Mouse (Mus musculus) hindbrain, embryonic 11.5 days (tissue): ENCODE data around the gene Zmynd11. TPM values are rescaled to one million over a fixed set of nuclear protein-coding genes. Genes with fewer than 3 reads are reported as not detected.

Experiments used
- ATAC-seq: fragments of 200-750 bp; cut with Nextera tagmentation; 2 replicates; pipeline ENCODE4 v1.8.0; 2017; ENCODE audit warnings: mild to moderate bottlenecking, moderate TSS enrichment, moderate library complexity; ENCODE audit not compliant: low FRiP score
- DNase-seq: peaks from one replicate; pipeline ENCODE4 v3.0.0-alpha.2; 2015; ENCODE audit warnings: low spot score
- H3K27ac ChIP-seq: fragments of 300-500 bp; sonication (generic); 2 replicates; pipeline ENCODE4 v1.5.1; 2014; ENCODE audit warnings: mild to moderate bottlenecking, low read depth, low read length
- H3K27me3 ChIP-seq: fragments of 300-500 bp; sonication (generic); 2 replicates; pipeline ENCODE4 v1.6.1; 2014; ENCODE audit warnings: mild to moderate bottlenecking, low read length, moderate library complexity, mixed read lengths; ENCODE audit not compliant: control insufficient read depth, insufficient read depth
- H3K36me3 ChIP-seq: fragments of 300-500 bp; sonication (generic); 2 replicates; pipeline ENCODE4 v1.6.1; 2014; ENCODE audit warnings: mild to moderate bottlenecking, low read length, moderate library complexity, mixed read lengths; ENCODE audit not compliant: control insufficient read depth, insufficient read depth
- H3K4me1 ChIP-seq: fragments of 300-500 bp; sonication (generic); replicated peaks from 2 replicates; pipeline ENCODE4 v1.6.1; 2014; ENCODE audit warnings: low read length, mixed read lengths; ENCODE audit not compliant: control insufficient read depth, insufficient read depth
- H3K4me2 ChIP-seq: fragments of 300-500 bp; sonication (generic); replicated peaks from 2 replicates; pipeline ENCODE4 v1.6.1; 2014; ENCODE audit warnings: mild to moderate bottlenecking, low read depth, low read length
- H3K4me3 ChIP-seq: fragments of 300-500 bp; sonication (generic); 2 replicates; pipeline ENCODE4 v1.5.1; 2014; ENCODE audit warnings: low read depth, low read length
- H3K9ac ChIP-seq: fragments of 300-500 bp; sonication (generic); 2 replicates; pipeline ENCODE4 v1.6.1; 2014; ENCODE audit warnings: low read depth, low read length
- H3K9me3 ChIP-seq: fragments of 300-500 bp; sonication (generic); 2 replicates; pipeline ENCODE4 v1.6.1; 2016; ENCODE audit warnings: low read length; ENCODE audit not compliant: control insufficient read depth
- WGBS: fragments of 180-500 bp; shearing (Covaris S2); extraction: QIAGEN DNeasy Blood & Tissue Kit; methylation state at CpG from one replicate; pipeline ENCODE4 v1.1.7; 2014; 5-methylcytosine and 5-hydroxymethylcytosine counted together
- polyA plus RNA-seq: library from polyadenylated mRNA; unstranded; fragments of >200 nt; fragmentation: Nextera tagmentation; extraction: Ambion mirVana; gene quantifications from 2 replicates; pipeline ENCODE4 v1.2.1, GENCODE M21; 2014

The Zmynd11 gene
- 139 and 148 TPM in 2 replicates for polyA plus RNA-seq

DNA sequence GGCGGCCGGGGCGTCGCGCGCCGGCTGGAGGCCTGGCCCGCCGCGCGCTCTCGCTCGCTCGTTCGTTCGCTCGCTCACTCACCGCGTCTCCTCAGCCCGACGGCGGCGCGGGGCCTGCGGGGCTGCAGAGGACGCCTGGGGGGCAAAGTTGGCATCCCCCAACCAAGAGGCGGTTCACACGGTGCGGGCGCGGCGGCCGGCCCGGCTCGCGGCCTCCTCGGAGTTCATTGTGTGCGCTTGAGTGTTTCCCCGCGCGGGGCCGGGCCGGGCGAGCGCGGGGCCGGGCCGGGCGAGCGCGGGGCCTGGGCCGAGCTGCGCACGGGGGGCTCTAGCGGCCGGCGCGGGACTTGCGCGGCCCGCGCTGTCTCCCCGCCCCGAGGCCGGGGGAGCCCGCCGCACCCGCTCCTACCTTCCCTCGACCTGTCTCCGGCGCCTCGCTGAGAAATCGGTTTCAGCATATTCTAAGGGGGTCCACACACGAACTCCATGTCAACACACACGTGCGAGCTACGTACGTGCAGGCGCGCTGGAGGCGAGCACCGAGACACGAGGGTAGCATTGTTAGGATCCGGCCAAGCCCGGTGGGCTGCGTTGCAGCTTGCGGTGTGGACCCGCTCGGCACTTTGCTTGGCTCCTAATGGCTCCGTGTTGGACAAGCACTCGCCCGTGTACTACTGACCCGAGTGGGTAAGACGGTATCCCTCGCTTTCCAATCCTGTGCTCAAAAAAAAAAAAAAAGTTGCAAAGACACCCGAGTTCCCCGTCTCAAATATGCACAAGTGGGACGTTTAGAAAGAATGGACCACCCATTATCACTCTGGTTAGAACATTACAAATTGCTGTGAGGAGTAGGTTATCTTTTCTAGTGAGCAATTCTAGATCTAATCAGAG is at the start of gene Zmynd11:
Gene Zmynd11 (minus strand): TSS at position 685 of the 891 bp plus-strand sequence.
- ATAC-seq (peak; percentile 85), DNase-seq (peak; percentile 81)
- Histone ChIP-seq H3K27me3 (no peaks in the 10 kb centered on the region), H3K4me3 (peak within 1 kb of the TSS; percentile 89), H3K36me3 (no peaks in the 10 kb centered on the region), H3K4me2 (peak within 1 kb of the TSS; percentile 63), H3K27ac (peak within 1 kb of the TSS; percentile 99), H3K4me1 (no peaks in the 10 kb centered on the region), H3K9ac (peak within 1 kb of the TSS; percentile 100), H3K9me3 (no peaks in the 10 kb centered on the region)
- WGBS = under 1% methylated on average over 88 of the region's 98 CpGs

DNA sequence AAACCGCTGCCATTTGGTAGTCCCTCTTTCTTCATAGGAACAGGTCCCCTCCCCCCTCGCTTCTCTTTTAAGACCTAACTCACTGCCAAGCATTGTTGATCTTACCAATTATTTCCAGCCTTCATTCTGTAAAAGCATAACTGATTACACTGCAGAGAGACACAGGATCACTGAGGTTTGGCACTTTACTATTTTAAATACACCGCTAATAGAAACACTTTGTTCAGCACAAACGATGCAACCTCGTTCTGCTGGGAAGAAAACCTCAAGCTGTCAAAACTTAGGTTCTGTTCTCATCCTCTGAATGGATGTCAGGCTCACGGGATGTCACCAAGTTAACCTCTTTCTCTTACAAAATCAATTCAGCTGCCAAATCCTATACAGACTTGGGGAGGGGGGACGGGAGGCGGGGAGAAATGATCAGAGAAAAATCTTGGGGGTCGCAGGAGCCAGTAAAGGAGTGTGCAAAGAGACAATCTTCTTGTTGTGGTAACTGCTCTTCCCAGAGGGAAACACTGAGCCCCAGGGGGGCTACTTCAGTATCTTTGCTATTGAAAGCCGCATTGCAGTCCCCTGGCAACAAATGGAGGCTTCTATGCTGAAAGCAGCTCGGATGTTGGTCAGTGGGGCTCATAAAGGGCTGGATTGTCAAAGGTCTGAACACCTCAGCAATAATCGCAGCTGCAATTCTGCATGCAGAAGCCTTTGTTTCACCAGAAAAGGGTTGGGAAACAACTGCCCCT is 30.9 kb upstream of the Zmynd11 start:
- H3K27me3 ChIP-seq = no peaks in the 10 kb centered on the region
- H3K9me3 ChIP-seq = no peaks in the 10 kb centered on the region
- 5% methylated on average over 12 of the region's 12 CpGs for WGBS
- peak overlapping the region; percentile 80 for H3K27ac ChIP-seq
- peak; percentile 88 for ATAC-seq
- H3K4me2 ChIP-seq = peak overlapping the region; percentile 47
- peak overlapping the region; percentile 35; the same call in 1 of the 2 replicates for H3K9ac ChIP-seq
- H3K36me3 ChIP-seq = no peaks in the 10 kb centered on the region
- H3K4me3 ChIP-seq = peak overlapping the region; percentile 20
- DNase-seq = peak; percentile 81
- H3K4me1 ChIP-seq = no peaks in the 10 kb centered on the region

GRCm38 (mm10) chr13:9786050-9786449 is 20.9 kb upstream of the Zmynd11 start:
- Histone ChIP-seq H3K4me1 (no peaks in the 10 kb centered on the region), H3K27me3 (no peaks in the 10 kb centered on the region), H3K9me3 (no peaks in the 10 kb centered on the region), H3K36me3 (no peaks in the 10 kb centered on the region), H3K4me3 (no peak overlapping the region), H3K9ac (no peak overlapping the region), H3K4me2 (no peak overlapping the region), H3K27ac (no peak overlapping the region)
- ATAC-seq (peak; percentile 85), DNase-seq (no peak)
- WGBS = 63% methylated on average over 3 of the region's 3 CpGs

DNA sequence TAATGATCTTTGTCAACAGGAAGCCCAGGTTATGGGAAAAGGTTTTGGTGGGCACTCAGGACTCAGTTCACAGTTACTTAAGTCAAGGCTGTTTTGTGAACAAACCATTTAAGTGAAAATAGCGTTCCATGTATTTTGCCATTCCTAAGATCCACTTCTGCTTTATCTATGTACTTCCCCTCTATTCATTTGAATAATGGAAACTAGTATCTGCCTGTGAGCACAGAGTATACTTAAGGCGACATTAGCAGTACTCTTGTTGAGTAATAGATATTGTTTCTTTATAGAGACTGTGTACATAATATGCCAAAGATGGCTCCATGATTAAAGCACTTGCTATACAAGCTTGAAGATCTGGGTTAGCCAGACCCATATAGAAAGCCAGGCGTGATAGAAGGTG is 18.6 kb upstream of the Zmynd11 start:
- no peaks in the 10 kb centered on the region for H3K9me3 ChIP-seq
- no peaks in the 10 kb centered on the region for H3K36me3 ChIP-seq
- no peaks in the 10 kb centered on the region for H3K27me3 ChIP-seq
- H3K4me1 ChIP-seq = no peaks in the 10 kb centered on the region
- no peak overlapping the region for H3K27ac ChIP-seq
- DNase-seq (no peak), ATAC-seq (no peak)
- H3K4me2 ChIP-seq = no peak overlapping the region
- no peak overlapping the region for H3K4me3 ChIP-seq
- no peak overlapping the region for H3K9ac ChIP-seq
- WGBS = 83% methylated on average over 3 of the region's 3 CpGs

- Histone ChIP-seq H3K9me3 (no peaks in the 10 kb centered on the region), H3K4me2 (no peak overlapping the region), H3K27me3 (no peaks in the 10 kb centered on the region), H3K9ac (no peak overlapping the region), H3K4me3 (no peak overlapping the region), H3K27ac (no peak overlapping the region), H3K36me3 (no peaks in the 10 kb centered on the region), H3K4me1 (no peaks in the 10 kb centered on the region)
- DNase-seq = no peak
- no peak for ATAC-seq
- 68% methylated on average over 5 of the region's 5 CpGs for WGBS
These were observed 10.8 kb upstream of the Zmynd11 start for GRCm38 (mm10) chr13:9775901-9776300.

DNA sequence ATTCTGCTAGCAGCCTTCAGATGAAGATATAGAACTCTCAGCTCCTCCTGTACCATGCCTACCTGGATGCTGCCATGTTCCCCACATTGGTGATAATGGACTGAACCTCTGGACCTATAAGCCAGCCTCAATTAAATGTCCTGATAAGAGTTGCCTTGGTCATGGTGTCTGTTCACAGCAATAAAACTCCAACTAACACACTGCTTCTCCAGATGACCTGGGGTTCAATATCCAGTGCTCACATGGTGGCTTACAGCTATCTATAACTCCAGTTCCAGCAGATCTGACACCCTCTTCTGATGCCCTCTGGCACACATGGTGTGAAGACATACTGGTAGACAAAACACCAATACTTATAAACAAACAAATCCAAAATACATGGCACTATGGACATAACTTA is 8.9 kb upstream of the Zmynd11 start:
- DNase-seq (no peak), ATAC-seq (no peak)
- no peak overlapping the region for H3K4me2 ChIP-seq
- H3K4me1 ChIP-seq = no peaks in the 10 kb centered on the region
- no peak overlapping the region for H3K27ac ChIP-seq
- no peaks in the 10 kb centered on the region for H3K27me3 ChIP-seq
- H3K4me3 ChIP-seq = no peak overlapping the region
- H3K9me3 ChIP-seq = no peaks in the 10 kb centered on the region
- H3K9ac ChIP-seq = no peak overlapping the region
- no peaks in the 10 kb centered on the region for H3K36me3 ChIP-seq

DNA sequence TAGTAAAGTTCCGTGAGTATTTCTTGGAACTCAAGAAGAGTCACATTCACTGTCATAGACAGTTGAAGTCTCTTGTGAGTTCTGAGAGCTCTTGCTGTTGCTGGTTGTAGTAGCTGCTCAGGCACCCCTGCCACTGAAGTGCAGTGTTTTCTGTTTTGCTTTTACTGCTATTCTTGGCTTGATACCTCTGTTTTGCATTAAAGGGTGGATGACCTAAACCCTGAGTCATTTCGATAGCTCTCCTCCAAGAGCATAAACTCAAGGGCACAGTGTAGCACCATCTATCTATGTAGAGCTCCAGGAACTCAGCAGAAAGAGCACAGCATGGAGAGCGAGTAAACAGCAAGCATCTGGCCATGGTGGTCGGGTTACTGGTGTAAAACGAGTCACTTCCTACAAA is 2.1 kb upstream of the Zmynd11 start:
- Histone ChIP-seq H3K9me3 (no peaks in the 10 kb centered on the region), H3K9ac (no peak overlapping the region), H3K36me3 (no peaks in the 10 kb centered on the region), H3K27ac (no peak overlapping the region), H3K4me3 (no peak overlapping the region), H3K27me3 (no peaks in the 10 kb centered on the region), H3K4me1 (no peaks in the 10 kb centered on the region), H3K4me2 (no peak overlapping the region)
- 47% methylated on average over 5 of the region's 5 CpGs for WGBS
- ATAC-seq (no peak), DNase-seq (no peak)

DNA sequence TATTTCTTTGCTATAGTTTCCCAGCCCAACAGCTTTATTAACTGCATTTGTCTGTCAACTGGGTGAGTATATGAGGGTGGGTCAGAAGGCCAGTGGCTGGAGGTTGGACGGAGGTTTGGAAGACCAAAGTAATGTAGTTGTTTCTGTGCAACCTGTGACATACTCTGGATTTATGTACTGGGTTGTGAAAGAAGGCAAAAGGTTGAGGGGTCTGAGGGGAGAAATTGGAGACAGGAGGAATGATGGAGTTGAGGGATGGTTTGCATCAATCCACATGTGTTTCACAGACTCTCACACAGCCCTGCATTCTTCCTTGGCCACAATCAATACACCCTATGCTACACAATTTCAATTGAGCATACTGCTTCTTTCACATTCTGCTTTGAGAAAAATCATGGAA is 1.4 kb upstream of the Zmynd11 start:
- Histone ChIP-seq H3K27me3 (no peaks in the 10 kb centered on the region), H3K9me3 (no peaks in the 10 kb centered on the region), H3K27ac (no peak overlapping the region), H3K4me1 (no peaks in the 10 kb centered on the region), H3K36me3 (no peaks in the 10 kb centered on the region), H3K9ac (no peak overlapping the region), H3K4me2 (no peak overlapping the region), H3K4me3 (no peak overlapping the region)
- no peak for DNase-seq
- WGBS = 38% methylated on average over 1 of the region's 1 CpGs
- no peak for ATAC-seq
